Mouse (Mus musculus): ENCODE data around the gene Hist1h2ad. TPM values are rescaled to one million over a fixed set of nuclear protein-coding genes. Genes with fewer than 3 reads are reported as not detected.
A peak's percentile ranks its signal among the peaks of the same experiment; 100 is the strongest.
"Not testable (repeated sequence)": the region's sequence is repeated elsewhere in the genome, so short reads cannot be mapped to it uniquely, and the experiment has no call there.

Gene Hist1h2ad
- polyA plus RNA-seq, 1 experiment from 2014 or later = 1.8 TPM

DNA sequence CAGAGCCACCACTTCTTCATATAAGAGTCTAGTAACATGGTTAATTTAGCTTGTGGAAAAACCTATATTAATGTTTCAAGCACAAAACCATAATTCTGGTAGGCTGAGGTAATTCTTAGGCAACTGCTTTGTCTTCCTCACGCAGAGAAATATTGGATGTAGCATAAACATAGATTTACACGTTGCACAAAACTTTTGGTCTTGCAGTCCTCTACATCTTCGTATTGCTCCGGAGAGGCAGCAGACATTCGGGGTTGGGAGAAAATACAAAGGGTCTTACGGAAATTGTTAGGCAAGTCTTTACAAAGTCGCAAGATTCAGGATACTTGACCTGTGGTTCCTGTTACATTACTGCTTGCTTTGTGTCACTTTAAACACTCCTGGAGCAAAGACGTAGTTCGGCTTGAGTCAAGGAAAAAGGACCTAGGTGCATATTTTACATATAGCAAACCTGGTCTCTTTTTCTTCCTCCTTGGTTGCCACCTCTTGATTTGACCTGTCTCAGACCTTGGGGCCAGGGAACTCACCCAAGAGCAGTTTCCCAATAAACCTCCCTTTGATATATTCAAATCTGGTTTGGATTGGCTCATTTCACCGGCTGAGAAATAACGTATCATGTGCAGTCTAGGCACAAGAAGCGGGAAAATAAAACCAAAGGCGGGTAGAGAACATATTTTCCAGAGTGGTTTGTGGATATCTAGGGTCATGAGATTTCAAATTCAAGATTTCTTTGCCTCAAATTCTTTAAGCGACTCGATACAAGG lies 39.6 kb upstream of the Hist1h2ad start:
- ATAC-seq (ENCODE audit: low FRiP score, low read depth) = peak; percentile 3; the same call in 1 of the 2 replicates
- no peaks in the 10 kb centered on the region for H3K27me3 ChIP-seq
- H3K36me3 ChIP-seq = no peaks in the 10 kb centered on the region
- H3K9ac ChIP-seq (replicated peaks) = peak overlapping the region; percentile 66
- WGBS = under 1% methylated on average over 15 of the region's 15 CpGs
- peak overlapping the region; percentile 97 for H3K27ac ChIP-seq (replicated peaks)
- H3K4me2 ChIP-seq (replicated peaks) = peak overlapping the region; percentile 66
- H3K4me1 ChIP-seq = peaks cover 36% of the 10 kb centered on the region
- H3K9me3 ChIP-seq = no peaks in the 10 kb centered on the region
- peak overlapping the region; percentile 56 for H3K4me3 ChIP-seq

DNA sequence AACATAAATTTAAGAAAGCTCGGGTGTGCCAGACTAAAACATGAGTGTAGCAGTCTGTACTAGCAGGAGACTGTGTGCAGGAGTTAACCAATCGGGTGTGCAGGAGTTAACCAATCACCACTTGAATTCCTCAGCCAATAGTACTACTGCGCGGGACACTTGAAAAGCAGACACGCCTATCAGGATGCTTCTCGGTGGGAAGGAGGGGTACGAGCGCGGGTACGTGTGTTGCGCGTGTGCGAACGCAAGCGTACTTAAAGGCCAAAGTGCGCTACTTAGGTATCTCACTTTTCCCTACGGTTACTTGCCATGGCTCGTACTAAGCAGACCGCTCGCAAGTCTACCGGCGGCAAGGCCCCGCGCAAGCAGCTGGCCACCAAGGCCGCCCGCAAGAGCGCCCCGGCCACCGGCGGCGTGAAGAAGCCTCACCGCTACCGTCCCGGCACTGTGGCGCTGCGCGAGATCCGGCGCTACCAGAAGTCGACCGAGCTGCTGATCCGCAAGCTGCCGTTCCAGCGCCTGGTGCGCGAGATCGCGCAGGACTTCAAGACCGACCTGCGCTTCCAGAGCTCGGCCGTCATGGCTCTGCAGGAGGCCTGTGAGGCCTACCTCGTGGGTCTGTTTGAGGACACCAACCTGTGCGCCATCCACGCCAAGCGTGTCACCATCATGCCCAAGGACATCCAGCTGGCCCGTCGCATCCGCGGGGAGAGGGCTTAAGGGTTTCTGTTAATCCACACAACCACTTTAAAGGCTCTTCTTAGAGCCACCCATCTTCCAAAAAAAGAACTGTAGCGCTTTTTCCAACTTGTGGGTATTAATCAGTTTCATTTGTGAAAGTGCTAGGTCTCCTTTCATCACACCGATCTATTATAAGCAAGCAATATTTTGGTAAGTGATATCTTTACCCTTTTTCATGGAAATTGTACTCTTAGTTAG lies 38.8 kb upstream of the Hist1h2ad start, which contains the start of gene Hist1h3g:
TSS of gene Hist1h3g (plus strand) at position 286 of the 939 bp plus-strand sequence.
- peak; percentile 92 for ATAC-seq (ENCODE audit: low FRiP score, low read depth)
- Histone ChIP-seq H3K4me1 (peaks cover 32% of the 10 kb centered on the region), H3K4me2 (replicated peaks) (peak within 1 kb of the TSS; percentile 66), H3K9ac (replicated peaks) (peak within 1 kb of the TSS; percentile 66), H3K27ac (replicated peaks) (peak within 1 kb of the TSS; percentile 97), H3K4me3 (peak within 1 kb of the TSS; percentile 56)
- not testable (repeated sequence) for H3K9me3 ChIP-seq, H3K36me3 ChIP-seq, H3K27me3 ChIP-seq
- WGBS = 0% methylated on average over 46 of the region's 62 CpGs

DNA sequence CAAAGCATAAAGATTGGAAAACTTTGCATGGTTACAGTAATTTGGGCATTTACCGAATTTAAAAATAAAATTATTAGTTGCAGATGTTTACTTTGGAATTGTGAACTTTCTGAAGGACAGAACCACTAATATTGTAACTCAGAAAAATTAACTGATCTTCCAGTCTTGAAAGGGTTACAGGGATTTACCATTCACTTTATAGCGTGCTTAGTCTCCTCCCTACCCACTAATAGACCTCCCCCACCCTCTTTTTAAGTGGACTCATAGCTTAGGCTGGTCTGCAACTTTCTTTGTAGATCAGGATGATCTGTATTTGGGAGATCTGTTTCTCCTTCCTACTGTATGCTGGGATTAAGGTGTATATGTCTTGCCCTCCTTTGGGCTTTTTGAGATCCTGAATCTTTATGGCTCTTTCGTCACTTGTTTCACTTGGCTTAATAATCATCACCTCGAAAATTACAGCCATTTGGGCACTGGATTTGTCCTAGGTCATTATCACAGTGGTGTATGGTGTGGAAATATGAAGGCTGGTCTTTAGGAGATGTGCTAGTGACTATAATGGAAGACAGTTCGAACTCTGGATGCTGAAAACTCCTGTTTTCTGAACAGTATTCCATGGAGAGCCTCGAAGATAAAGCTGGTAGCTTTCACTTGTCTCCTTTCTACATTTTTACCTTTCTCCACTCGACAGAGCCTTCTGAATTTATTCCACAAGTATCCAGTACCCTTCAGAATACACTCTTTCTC lies 37.9 kb upstream of the Hist1h2ad start:
- H3K4me2 ChIP-seq (replicated peaks) = peak overlapping the region; percentile 66
- peak overlapping the region; percentile 62 for H3K9ac ChIP-seq (replicated peaks)
- 21% methylated on average over 7 of the region's 7 CpGs for WGBS
- H3K4me3 ChIP-seq = peak overlapping the region; percentile 56
- H3K27ac ChIP-seq (replicated peaks) = peak overlapping the region; percentile 56
- peaks cover 32% of the 10 kb centered on the region for H3K4me1 ChIP-seq
- H3K9me3 ChIP-seq = no peaks in the 10 kb centered on the region
- no peaks in the 10 kb centered on the region for H3K36me3 ChIP-seq
- ATAC-seq (ENCODE audit: low FRiP score, low read depth) = no peak
- H3K27me3 ChIP-seq = no peaks in the 10 kb centered on the region

DNA sequence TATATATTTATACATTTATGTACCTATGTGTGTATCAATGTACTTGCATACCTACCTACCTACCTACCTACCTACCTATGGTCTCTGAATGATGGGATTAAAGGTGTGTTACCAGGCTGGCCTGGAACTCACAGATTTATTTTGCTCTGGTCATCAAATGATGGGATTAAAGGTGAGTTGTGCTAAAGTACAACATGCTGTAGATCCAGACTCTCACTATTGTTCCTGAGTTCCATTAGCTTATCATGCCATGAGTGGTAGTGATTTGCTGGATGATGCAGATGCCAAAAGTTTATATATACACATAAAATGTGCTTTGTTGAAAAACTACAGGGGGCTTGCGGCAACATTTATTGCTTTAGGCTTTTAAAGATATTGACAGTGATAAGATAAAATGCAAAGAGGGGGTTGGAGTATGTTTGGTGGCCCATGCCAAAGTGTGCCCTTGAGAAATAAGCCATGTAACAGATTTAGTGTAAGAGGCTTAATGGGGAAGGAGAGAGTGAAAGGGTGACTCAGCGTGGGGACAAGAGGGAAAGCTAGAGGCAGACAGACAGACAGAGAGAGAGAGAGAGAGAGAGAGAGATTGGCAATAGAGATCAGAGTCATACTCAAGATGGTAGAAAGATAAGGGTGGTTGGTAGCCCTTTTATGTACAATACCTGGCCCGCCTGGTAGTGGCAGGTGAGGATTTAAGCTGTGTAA lies 37.0 kb upstream of the Hist1h2ad start:
- Histone ChIP-seq H3K4me2 (replicated peaks) (peak overlapping the region; percentile 66), H3K36me3 (no peaks in the 10 kb centered on the region), H3K9me3 (no peaks in the 10 kb centered on the region), H3K4me1 (peaks cover 29% of the 10 kb centered on the region), H3K9ac (replicated peaks) (no peak overlapping the region), H3K4me3 (peak overlapping the region; percentile 13), H3K27ac (replicated peaks) (no peak overlapping the region), H3K27me3 (no peaks in the 10 kb centered on the region)
- 79% methylated on average over 3 of the region's 3 CpGs for WGBS
- no peak for ATAC-seq (ENCODE audit: low FRiP score, low read depth)

DNA sequence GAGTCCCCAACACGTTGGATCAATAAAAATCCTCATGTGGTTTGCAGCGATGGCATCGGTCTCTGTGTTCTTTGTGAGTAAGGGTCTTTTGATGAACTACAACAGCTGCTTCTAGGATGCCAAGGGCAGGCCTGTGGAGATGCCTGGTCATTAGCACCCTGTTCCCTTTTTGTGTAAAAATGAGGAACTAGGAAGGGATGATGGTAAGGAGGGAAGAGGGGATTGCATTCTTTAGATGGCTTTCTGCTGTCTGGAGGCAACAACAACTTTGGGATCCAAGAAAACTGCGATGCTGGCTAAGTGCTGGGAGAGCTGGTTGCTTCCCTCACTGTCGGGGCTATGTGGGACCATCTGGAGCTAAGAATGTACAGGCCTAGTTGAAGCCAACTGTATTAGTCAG lies 35.9 kb upstream of the Hist1h2ad start:
- Histone ChIP-seq H3K9ac (replicated peaks) (no peak overlapping the region), H3K27ac (replicated peaks) (no peak overlapping the region), H3K4me1 (peaks cover 22% of the 10 kb centered on the region), H3K36me3 (no peaks in the 10 kb centered on the region), H3K9me3 (no peaks in the 10 kb centered on the region), H3K27me3 (no peaks in the 10 kb centered on the region), H3K4me3 (no peak overlapping the region), H3K4me2 (replicated peaks) (no peak overlapping the region)
- 83% methylated on average over 5 of the region's 5 CpGs for WGBS
- no peak for ATAC-seq (ENCODE audit: low FRiP score, low read depth)

DNA sequence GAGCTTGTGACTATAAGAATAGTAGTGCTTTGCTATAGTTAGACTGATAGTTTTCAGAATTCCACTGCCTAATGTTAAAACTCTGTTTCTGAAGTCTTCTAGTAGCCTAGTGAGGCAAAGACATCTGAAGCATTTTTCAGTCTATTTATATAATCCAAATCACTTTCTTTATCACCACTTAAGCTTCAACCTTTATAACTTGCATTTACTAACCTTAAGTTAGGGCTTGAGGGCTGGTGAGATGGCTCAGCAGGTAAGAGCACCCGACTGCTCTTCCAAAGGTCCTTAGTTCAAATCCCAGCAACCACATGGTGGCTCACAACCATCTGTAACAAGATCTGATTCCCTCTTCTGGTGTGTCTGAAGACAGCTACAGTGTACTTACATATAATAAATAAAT lies 34.4 kb upstream of the Hist1h2ad start:
- not testable (repeated sequence) for ATAC-seq (ENCODE audit: low FRiP score, low read depth)

DNA sequence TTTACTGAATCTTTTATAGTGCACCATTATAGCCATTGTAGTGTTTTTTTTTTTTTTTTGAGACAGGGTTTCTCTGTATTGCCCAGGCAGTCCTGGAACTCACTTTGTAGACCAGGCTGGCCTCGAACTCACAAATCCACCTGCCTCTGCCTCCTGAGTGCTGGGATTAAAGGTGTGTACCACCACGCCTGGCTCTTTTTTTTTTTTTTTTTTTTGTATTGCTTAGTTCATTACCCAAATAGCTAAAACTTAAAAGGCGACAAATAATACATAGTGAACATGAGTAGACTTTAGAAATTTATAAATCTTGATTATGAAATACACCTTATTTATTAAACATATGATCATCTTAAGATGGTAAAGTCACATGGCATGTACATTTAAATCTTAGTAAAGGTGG lies 32.7 kb upstream of the Hist1h2ad start:
- Histone ChIP-seq H3K4me3 (no peak overlapping the region), H3K36me3 (no peaks in the 10 kb centered on the region), H3K4me2 (replicated peaks) (no peak overlapping the region), H3K27me3 (no peaks in the 10 kb centered on the region), H3K9me3 (no peaks in the 10 kb centered on the region), H3K9ac (replicated peaks) (no peak overlapping the region), H3K4me1 (peaks cover 15% of the 10 kb centered on the region), H3K27ac (replicated peaks) (no peak overlapping the region)
- WGBS = 84% methylated on average over 3 of the region's 3 CpGs
- no peak for ATAC-seq (ENCODE audit: low FRiP score, low read depth)

More for the DNA sequence above, 34.4 kb upstream of the Hist1h2ad start:
- H3K9me3 ChIP-seq; H3K27ac ChIP-seq (replicated peaks); H3K4me2 ChIP-seq (replicated peaks); H3K36me3 ChIP-seq; H3K4me3 ChIP-seq; H3K9ac ChIP-seq (replicated peaks); H3K27me3 ChIP-seq: not testable (repeated sequence)
- H3K4me1 ChIP-seq = peaks cover 15% of the 10 kb centered on the region
- WGBS = 67% methylated on average over 1 of the region's 1 CpGs

DNA sequence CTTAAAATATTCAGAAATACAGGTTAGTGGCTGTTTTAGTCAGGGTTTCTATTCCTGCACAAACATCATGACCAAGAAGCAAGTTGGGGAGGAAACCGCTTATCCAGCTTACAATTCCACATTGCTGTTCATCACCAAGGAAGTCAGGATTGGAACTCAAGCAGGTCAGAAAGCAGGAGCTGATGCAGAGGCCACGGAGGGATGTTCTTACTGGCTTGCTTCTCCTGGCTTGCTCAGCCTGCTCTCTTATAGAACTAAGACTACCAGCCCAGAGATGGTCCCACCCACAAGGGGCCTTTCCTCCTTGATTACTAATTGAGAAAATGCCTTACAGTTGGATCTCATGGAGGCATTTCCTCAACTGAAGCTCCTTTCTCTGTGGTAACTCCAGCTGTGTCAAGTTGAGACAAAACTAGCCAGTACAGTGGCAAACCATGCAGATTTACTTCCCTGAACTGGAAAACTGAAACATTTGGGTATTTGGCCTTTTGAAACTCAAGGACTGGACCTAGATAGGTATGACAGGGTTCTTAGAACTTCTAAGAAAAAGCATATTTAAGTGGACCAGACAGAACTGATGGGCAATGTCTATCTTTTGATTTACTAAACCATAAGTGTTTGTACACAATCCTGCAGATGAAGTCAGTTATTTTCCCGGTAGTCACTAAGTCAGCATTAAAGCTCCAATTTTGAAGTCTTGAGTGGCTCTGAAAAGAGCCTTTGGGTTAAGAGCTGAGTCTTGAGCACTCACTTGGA lies 31.8 kb upstream of the Hist1h2ad start:
- H3K4me1 ChIP-seq; H3K27me3 ChIP-seq; H3K36me3 ChIP-seq; ATAC-seq (ENCODE audit: low FRiP score, low read depth); H3K9me3 ChIP-seq: not testable (repeated sequence)
- Histone ChIP-seq H3K4me2 (replicated peaks) (peak overlapping the region; percentile 63), H3K9ac (replicated peaks) (peak overlapping the region; percentile 54), H3K4me3 (peak overlapping the region; percentile 47), H3K27ac (replicated peaks) (peak overlapping the region; percentile 92)
- WGBS = 2% methylated on average over 3 of the region's 3 CpGs

DNA sequence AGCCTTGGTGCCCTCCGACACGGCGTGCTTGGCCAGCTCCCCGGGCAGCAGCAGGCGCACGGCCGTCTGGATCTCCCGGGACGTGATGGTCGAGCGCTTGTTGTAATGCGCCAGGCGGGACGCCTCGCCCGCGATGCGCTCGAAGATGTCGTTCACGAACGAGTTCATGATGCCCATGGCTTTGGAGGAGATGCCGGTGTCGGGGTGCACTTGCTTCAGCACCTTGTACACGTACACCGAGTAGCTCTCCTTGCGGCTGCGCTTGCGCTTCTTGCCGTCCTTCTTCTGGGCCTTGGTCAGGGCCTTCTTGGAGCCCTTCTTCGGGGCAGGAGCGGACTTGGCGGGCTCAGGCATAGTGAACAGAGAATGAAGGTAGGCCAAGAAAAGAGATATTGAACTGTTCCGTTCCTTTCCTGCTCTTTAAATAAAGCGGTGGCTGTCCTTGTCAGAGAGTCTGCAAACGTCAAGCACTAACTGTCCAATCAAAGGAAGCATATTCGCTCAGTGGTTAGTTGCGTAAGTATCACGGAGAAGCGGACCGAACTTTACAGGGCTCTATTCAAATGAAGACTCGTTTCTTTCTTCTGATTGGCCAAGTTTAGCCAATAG lies 31.1 kb upstream of the Hist1h2ad start, which contains the start of gene Hist1h2bh:
TSS of gene Hist1h2bh (minus strand) at position 394 of the 609 bp plus-strand sequence.
- ATAC-seq (ENCODE audit: low FRiP score, low read depth) = peak; percentile 88
- Histone ChIP-seq H3K4me3 (peak within 1 kb of the TSS; percentile 51), H3K27ac (replicated peaks) (peak within 1 kb of the TSS; percentile 92), H3K4me2 (replicated peaks) (peak within 1 kb of the TSS; percentile 63), H3K9ac (replicated peaks) (peak within 1 kb of the TSS; percentile 54)
- not testable (repeated sequence) for H3K9me3 ChIP-seq, H3K36me3 ChIP-seq, H3K4me1 ChIP-seq, H3K27me3 ChIP-seq
- whole genome bisulfite sequencing = under 1% methylated on average over 29 of the region's 42 CpGs

DNA sequence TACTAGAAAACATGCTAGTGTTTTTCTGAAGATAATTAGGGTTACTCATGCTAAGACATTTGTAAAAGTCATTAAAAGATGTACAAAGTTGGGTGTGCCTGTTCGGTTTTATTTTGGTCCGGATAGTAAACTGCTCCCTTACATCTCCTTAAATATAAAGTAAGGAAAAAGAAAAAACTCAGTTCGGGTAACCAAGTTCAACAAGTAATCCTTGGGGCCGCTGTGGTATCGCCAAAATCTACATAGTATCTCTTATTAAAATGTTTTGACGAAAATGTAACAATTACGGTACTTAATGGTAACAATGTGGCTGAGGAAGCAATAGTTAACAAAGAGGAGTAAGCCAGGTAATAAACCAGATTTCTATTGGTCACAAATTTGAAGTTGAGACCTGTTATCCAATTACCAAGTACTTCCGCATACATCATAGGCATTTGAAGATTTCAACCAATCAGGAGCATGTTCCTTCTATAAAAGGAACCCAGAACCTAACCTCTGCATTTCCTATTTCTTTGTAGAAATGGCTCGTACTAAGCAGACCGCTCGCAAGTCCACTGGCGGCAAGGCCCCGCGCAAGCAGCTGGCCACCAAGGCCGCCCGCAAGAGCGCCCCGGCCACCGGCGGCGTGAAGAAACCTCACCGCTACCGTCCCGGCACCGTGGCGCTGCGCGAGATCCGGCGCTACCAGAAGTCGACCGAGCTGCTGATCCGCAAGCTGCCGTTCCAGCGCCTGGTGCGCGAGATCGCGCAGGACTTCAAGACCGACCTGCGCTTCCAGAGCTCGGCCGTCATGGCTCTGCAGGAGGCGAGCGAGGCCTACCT lies 30.0 kb upstream of the Hist1h2ad start, which contains the start of gene Hist1h3f:
TSS of gene Hist1h3f (plus strand) at position 88 of the 822 bp plus-strand sequence.
- H3K4me1 ChIP-seq = peaks cover 6% of the 10 kb centered on the region
- H3K27me3 ChIP-seq = no peaks in the 10 kb centered on the region
- WGBS = 1% methylated on average over 24 of the region's 45 CpGs
- ATAC-seq (ENCODE audit: low FRiP score, low read depth) = peak; percentile 94
- H3K4me3 ChIP-seq = peak within 1 kb of the TSS; percentile 51
- H3K9me3 ChIP-seq = no peaks in the 10 kb centered on the region
- H3K4me2 ChIP-seq (replicated peaks) = peak within 1 kb of the TSS; percentile 63
- H3K36me3 ChIP-seq = no peaks in the 10 kb centered on the region
- peak within 1 kb of the TSS; percentile 59 for H3K9ac ChIP-seq (replicated peaks)
- H3K27ac ChIP-seq (replicated peaks) = peak within 1 kb of the TSS; percentile 92
